Mouse (Mus musculus): ENCODE measurements around the gene Anks3. TPM values are rescaled to one million over a fixed set of nuclear protein-coding genes. Genes with fewer than 3 reads are reported as not detected.

The Anks3 gene
- polyA plus RNA-seq, 1 experiment from 2014 or later, result 18.0 TPM

GRCm38 (mm10) chr16:4971626-4972025, 7.6 kb upstream of the Anks3 start:
- Histone ChIP-seq H3K9me3 (ENCODE audit: control insufficient read depth) (no peaks in the 10 kb centered on the region), H3K4me1 (replicated peaks; ENCODE audit: control insufficient read depth, insufficient read depth, low read length) (no peaks in the 10 kb centered on the region), H3K4me3 (ENCODE audit: low read depth, low read length) (no peak overlapping the region), H3K9ac (ENCODE audit: low read depth, low read length) (no peak overlapping the region), H3K4me2 (replicated peaks; ENCODE audit: low read depth) (no peak overlapping the region), H3K36me3 (ENCODE audit: control insufficient read depth, insufficient read depth) (no peaks in the 10 kb centered on the region), H3K27ac (ENCODE audit: low read depth, low read length) (no peak overlapping the region), H3K27me3 (replicated peaks; ENCODE audit: control insufficient read depth, insufficient read depth, low read length) (no peaks in the 10 kb centered on the region)
- no peak for TF ChIP-seq CTCF (IDR thresholded peaks at IDR 0.05; ENCODE audit: low read depth)
- no peak for ATAC-seq
- WGBS, result 63% methylated on average over 4 of the region's 4 CpGs

GRCm38 (mm10) chr16:4969055-4969843, 5.2 kb upstream of the Anks3 start:
- Histone ChIP-seq H3K27me3 (replicated peaks; ENCODE audit: control insufficient read depth, insufficient read depth, low read length) (no peaks in the 10 kb centered on the region), H3K9ac (ENCODE audit: low read depth, low read length) (no peak overlapping the region), H3K4me1 (replicated peaks; ENCODE audit: control insufficient read depth, insufficient read depth, low read length) (no peaks in the 10 kb centered on the region), H3K4me3 (ENCODE audit: low read depth, low read length) (no peak overlapping the region), H3K9me3 (ENCODE audit: control insufficient read depth) (no peaks in the 10 kb centered on the region), H3K36me3 (ENCODE audit: control insufficient read depth, insufficient read depth) (no peaks in the 10 kb centered on the region), H3K4me2 (replicated peaks; ENCODE audit: low read depth) (no peak overlapping the region), H3K27ac (ENCODE audit: low read depth, low read length) (no peak overlapping the region)
- no peak for TF ChIP-seq CTCF (IDR thresholded peaks at IDR 0.05; ENCODE audit: low read depth)
- 79% methylated on average over 5 of the region's 5 CpGs for WGBS
- no peak for ATAC-seq

- Histone ChIP-seq H3K9me3 (ENCODE audit: control insufficient read depth) (no peaks in the 10 kb centered on the region), H3K27me3 (replicated peaks; ENCODE audit: control insufficient read depth, insufficient read depth, low read length) (no peaks in the 10 kb centered on the region), H3K4me2 (replicated peaks; ENCODE audit: low read depth) (no peak overlapping the region), H3K9ac (ENCODE audit: low read depth, low read length) (no peak overlapping the region), H3K4me1 (replicated peaks; ENCODE audit: control insufficient read depth, insufficient read depth, low read length) (no peaks in the 10 kb centered on the region), H3K27ac (ENCODE audit: low read depth, low read length) (no peak overlapping the region), H3K36me3 (ENCODE audit: control insufficient read depth, insufficient read depth) (no peaks in the 10 kb centered on the region), H3K4me3 (ENCODE audit: low read depth, low read length) (no peak overlapping the region)
- no peak for ATAC-seq
- WGBS, result 81% methylated on average over 3 of the region's 3 CpGs
- no peak for TF ChIP-seq CTCF (IDR thresholded peaks at IDR 0.05; ENCODE audit: low read depth)
These were observed 4.4 kb upstream of the Anks3 start for GRCm38 (mm10) chr16:4968426-4968825.

- H3K27me3 ChIP-seq (replicated peaks; ENCODE audit: control insufficient read depth, insufficient read depth, low read length), result no peaks in the 10 kb centered on the region
- no peak overlapping the region for H3K27ac ChIP-seq (ENCODE audit: low read depth, low read length)
- no peak for TF ChIP-seq CTCF (IDR thresholded peaks at IDR 0.05; ENCODE audit: low read depth)
- no peak overlapping the region for H3K4me3 ChIP-seq (ENCODE audit: low read depth, low read length)
- no peak overlapping the region for H3K4me2 ChIP-seq (replicated peaks; ENCODE audit: low read depth)
- H3K4me1 ChIP-seq (replicated peaks; ENCODE audit: control insufficient read depth, insufficient read depth, low read length), result no peaks in the 10 kb centered on the region
- WGBS, result 86% methylated on average over 8 of the region's 8 CpGs
- H3K9me3 ChIP-seq (ENCODE audit: control insufficient read depth), result no peaks in the 10 kb centered on the region
- H3K9ac ChIP-seq (ENCODE audit: low read depth, low read length), result no peak overlapping the region
- no peaks in the 10 kb centered on the region for H3K36me3 ChIP-seq (ENCODE audit: control insufficient read depth, insufficient read depth)
- no peak for ATAC-seq
These were observed 1.6 kb upstream of the Anks3 start for GRCm38 (mm10) chr16:4965392-4966129.

GRCm38 (mm10) chr16:4964731-4965391, 856 bp upstream of the Anks3 start:
- Histone ChIP-seq H3K9ac (ENCODE audit: low read depth, low read length) (peak overlapping the region; percentile 63; the same call in 1 of the 2 replicates), H3K36me3 (ENCODE audit: control insufficient read depth, insufficient read depth) (peaks cover 4% of the 10 kb centered on the region; the same call in 1 of the 2 replicates), H3K27me3 (replicated peaks; ENCODE audit: control insufficient read depth, insufficient read depth, low read length) (no peaks in the 10 kb centered on the region), H3K4me1 (replicated peaks; ENCODE audit: control insufficient read depth, insufficient read depth, low read length) (no peaks in the 10 kb centered on the region), H3K9me3 (ENCODE audit: control insufficient read depth) (no peaks in the 10 kb centered on the region), H3K27ac (ENCODE audit: low read depth, low read length) (peak overlapping the region; percentile 73; the same call in 1 of the 2 replicates), H3K4me2 (replicated peaks; ENCODE audit: low read depth) (peak overlapping the region; percentile 93), H3K4me3 (ENCODE audit: low read depth, low read length) (peak overlapping the region; percentile 65)
- 20% methylated on average over 13 of the region's 13 CpGs for WGBS
- ATAC-seq, result no peak
- no peak for TF ChIP-seq CTCF (IDR thresholded peaks at IDR 0.05; ENCODE audit: low read depth)

GRCm38 (mm10) chr16:4963346-4963745, 659 bp downstream of the Anks3 start:
- no peak overlapping the region for H3K27ac ChIP-seq (ENCODE audit: low read depth, low read length)
- no peaks in the 10 kb centered on the region for H3K4me1 ChIP-seq (replicated peaks; ENCODE audit: control insufficient read depth, insufficient read depth, low read length)
- no peak for ATAC-seq
- H3K27me3 ChIP-seq (replicated peaks; ENCODE audit: control insufficient read depth, insufficient read depth, low read length), result no peaks in the 10 kb centered on the region
- 32% methylated on average over 9 of the region's 9 CpGs for WGBS
- peak overlapping the region; percentile 65 for H3K4me3 ChIP-seq (ENCODE audit: low read depth, low read length)
- TF ChIP-seq CTCF (IDR thresholded peaks at IDR 0.05; ENCODE audit: low read depth), result no peak
- peaks cover 5% of the 10 kb centered on the region; the same call in 1 of the 2 replicates for H3K36me3 ChIP-seq (ENCODE audit: control insufficient read depth, insufficient read depth)
- peak overlapping the region; percentile 63 for H3K9ac ChIP-seq (ENCODE audit: low read depth, low read length)
- H3K9me3 ChIP-seq (ENCODE audit: control insufficient read depth), result no peaks in the 10 kb centered on the region
- H3K4me2 ChIP-seq (replicated peaks; ENCODE audit: low read depth), result peak overlapping the region; percentile 93
